Mouse (Mus musculus) 416B (cell line): Measurements from ENCODE around the gene Tm9sf1.

Source experiments
- DNase-seq: peaks from one replicate; pipeline ENCODE4 v3.0.0; 2011; ENCODE audit warnings: low read depth

Gene Tm9sf1

GRCm38 (mm10) chr14:55634874-55635522 lies 8.6 kb downstream of the Tm9sf1 start:
- DNase-seq: peak; percentile 39

GRCm38 (mm10) chr14:55629312-55629711 lies 14.3 kb downstream of the Tm9sf1 start:
- DNase-seq: peak; percentile 46

GRCm38 (mm10) chr14:55628077-55628827 lies 15.4 kb downstream of the Tm9sf1 start:
- no peak for DNase-seq

- DNase-seq: peak; percentile 80
Observed at GRCm38 (mm10) chr14:55618486-55619195, 25.0 kb downstream of the Tm9sf1 start.

- no peak for DNase-seq
Observed at GRCm38 (mm10) chr14:55617822-55618221, 25.8 kb downstream of the Tm9sf1 start, which contains the start of gene Rec8. Gene Rec8 (plus strand): TSS chr14:55618037.

GRCm38 (mm10) chr14:55616844-55617243 lies 26.8 kb downstream of the Tm9sf1 start:
- DNase-seq: no peak

GRCm38 (mm10) chr14:55615876-55616275 lies 27.7 kb downstream of the Tm9sf1 start:
- no peak for DNase-seq

GRCm38 (mm10) chr14:55614565-55615178 lies 28.9 kb downstream of the Tm9sf1 start:
- no peak for DNase-seq

- DNase-seq: no peak
Observed at GRCm38 (mm10) chr14:55613346-55613745, 30.3 kb downstream of the Tm9sf1 start.

GRCm38 (mm10) chr14:55608339-55608738 lies 35.3 kb downstream of the Tm9sf1 start:
- DNase-seq: no peak

GRCm38 (mm10) chr14:55605743-55606459 lies 37.7 kb downstream of the Tm9sf1 start:
- no peak for DNase-seq

GRCm38 (mm10) chr14:55604823-55605222 lies 38.8 kb downstream of the Tm9sf1 start:
- no peak for DNase-seq

- DNase-seq: peak; percentile 97
Observed at GRCm38 (mm10) chr14:55603633-55604576, 39.7 kb downstream of the Tm9sf1 start.

GRCm38 (mm10) chr14:55603271-55603632 lies 40.4 kb downstream of the Tm9sf1 start, which contains the start of gene Irf9:
Gene Irf9 (plus strand): TSS chr14:55603571.
- no peak for DNase-seq

GRCm38 (mm10) chr14:55598521-55599390 lies 44.9 kb downstream of the Tm9sf1 start:
- DNase-seq: no peak

GRCm38 (mm10) chr14:55596036-55596690 lies 47.4 kb downstream of the Tm9sf1 start:
- no peak for DNase-seq

- DNase-seq: no peak
Observed at GRCm38 (mm10) chr14:55592226-55592625, 51.4 kb downstream of the Tm9sf1 start.

- DNase-seq: peak; percentile 96
Observed at GRCm38 (mm10) chr14:55591331-55591891, 52.2 kb downstream of the Tm9sf1 start, which contains the start of gene Rnf31. Gene Rnf31 (plus strand): TSS chr14:55591708.
